Mouse (Mus musculus) gastrocnemius, adult 18-20 months (tissue): ENCODE data around the gene Smurf2. TPM values are rescaled to one million over a fixed set of nuclear protein-coding genes. Genes with fewer than 3 reads are reported as not detected.
A peak's percentile ranks its signal among the peaks of the same experiment; 100 is the strongest.

ENCODE experiments used
- DNase-seq: peaks from one replicate; pipeline ENCODE4 v3.0.0; 2021; ENCODE audit warnings: low spot score
- long read RNA-seq, 2 experiments: library from polyadenylated mRNA; stranded (forward); transcript quantifications; one replicate each; pipeline ENCODE4 v2.0.0; 2021
- total RNA-seq, 2 experiments: library from RNA; stranded (reverse); gene quantifications; 2 replicates each; pipeline ENCODE4 v1.2.3; 2021

Smurf2 gene
- 10 to 100 TPM; 24.5 to 29.5 TPM for total RNA-seq
- long read RNA-seq, experiment 1, partial matches to known transcripts, result 4 of 9 reads
- long read RNA-seq, experiment 1, other reads (novel, unspliced or antisense), result 4 of 9 reads
- long read RNA-seq, experiment 2, partial matches to known transcripts, result 2 of 11 reads
- long read RNA-seq, experiment 2, other reads (novel, unspliced or antisense), result 7 of 11 reads

- DNase-seq, result peak; percentile 84
Observed at GRCm38 (mm10) chr11:106920551-106921379, at the start of gene Smurf2. Smurf2 (minus strand) TSS chr11:106920715.

- no peak for DNase-seq
Observed at GRCm38 (mm10) chr11:106969798-106970197, 49.3 kb upstream of the Smurf2 start.

GRCm38 (mm10) chr11:106967630-106968029, 47.1 kb upstream of the Smurf2 start:
- DNase-seq, result peak; percentile 30

- DNase-seq, result no peak
Observed at GRCm38 (mm10) chr11:106965881-106966280, 45.4 kb upstream of the Smurf2 start.

- no peak for DNase-seq
Observed at GRCm38 (mm10) chr11:106962310-106962709, 41.8 kb upstream of the Smurf2 start.

GRCm38 (mm10) chr11:106961471-106962081, 41.1 kb upstream of the Smurf2 start:
- DNase-seq, result no peak

- no peak for DNase-seq
Observed at GRCm38 (mm10) chr11:106959121-106959520, 38.6 kb upstream of the Smurf2 start.

- no peak for DNase-seq
Observed at GRCm38 (mm10) chr11:106958407-106959071, 38.0 kb upstream of the Smurf2 start.

- peak; percentile 71 for DNase-seq
Observed at GRCm38 (mm10) chr11:106957271-106957980, 36.9 kb upstream of the Smurf2 start.

GRCm38 (mm10) chr11:106954566-106954965, 34.1 kb upstream of the Smurf2 start:
- DNase-seq, result no peak

DNA sequence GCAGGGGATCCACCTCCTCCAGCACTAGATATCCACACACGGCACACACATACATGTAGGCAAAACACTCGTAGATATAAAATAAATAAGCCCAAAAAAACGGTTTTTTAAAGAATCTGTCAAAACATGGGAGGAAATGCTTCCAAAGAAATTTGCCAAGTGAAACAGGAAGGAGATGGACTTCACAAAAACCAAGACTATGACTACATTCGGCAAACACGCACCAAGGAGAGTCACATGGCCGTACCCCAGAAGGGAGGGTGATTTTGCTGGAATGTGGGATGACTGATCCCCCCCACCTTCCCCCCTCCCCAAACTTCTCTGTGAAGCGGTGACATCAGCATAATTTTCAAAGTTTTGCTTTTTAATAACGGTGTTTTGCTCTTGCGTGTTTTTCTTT, 33.6 kb upstream of the Smurf2 start:
- DNase-seq, result no peak

DNA sequence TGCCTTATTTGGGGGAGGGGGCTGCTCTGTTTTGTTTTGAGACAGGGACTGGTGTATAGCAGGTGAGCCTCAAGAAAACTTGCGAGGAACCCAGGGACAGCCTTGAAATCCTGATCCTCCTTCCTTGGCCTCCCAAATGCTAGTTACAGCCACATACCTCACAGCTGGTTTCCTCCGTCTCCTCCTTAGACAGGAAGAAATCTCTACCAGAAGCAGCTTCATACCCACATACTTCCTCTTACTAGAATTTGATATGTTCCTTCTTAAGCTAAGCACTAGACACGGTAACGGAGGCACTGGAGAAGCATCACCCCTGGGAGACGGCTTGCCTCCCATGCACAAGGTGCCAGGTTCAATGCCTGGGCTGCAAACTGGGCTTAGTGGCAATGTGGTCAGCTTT, 16.8 kb upstream of the Smurf2 start:
- DNase-seq, result no peak

GRCm38 (mm10) chr11:106930366-106930765, 9.9 kb upstream of the Smurf2 start:
- DNase-seq, result peak; percentile 67

- no peak for DNase-seq
Observed at GRCm38 (mm10) chr11:106928935-106929334, 8.4 kb upstream of the Smurf2 start.

DNA sequence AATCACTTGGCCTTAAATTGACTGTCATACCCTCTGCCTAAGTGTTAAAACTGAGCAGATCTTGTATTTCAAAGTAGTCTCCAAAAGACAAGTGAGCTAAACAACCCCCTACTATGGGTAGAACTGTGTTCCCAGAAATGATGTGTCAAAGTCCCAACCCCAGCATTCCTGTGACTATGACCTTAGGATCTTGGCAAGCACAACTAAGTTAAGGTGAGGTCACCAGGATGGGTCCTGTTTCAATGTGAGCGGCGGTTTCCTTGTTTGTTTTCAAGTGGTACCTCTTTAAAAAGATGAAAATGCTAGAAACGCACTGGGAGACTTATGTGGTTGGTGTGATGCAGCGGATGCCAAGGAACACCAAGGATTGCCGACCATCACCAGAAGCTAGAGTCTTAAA, 7.4 kb upstream of the Smurf2 start:
- DNase-seq, result no peak

GRCm38 (mm10) chr11:106927226-106927625, 6.7 kb upstream of the Smurf2 start:
- no peak for DNase-seq

- DNase-seq, result no peak
Observed at GRCm38 (mm10) chr11:106926732-106927131, 6.2 kb upstream of the Smurf2 start.

GRCm38 (mm10) chr11:106919612-106920550, 634 bp downstream of the Smurf2 start:
- DNase-seq, result peak; percentile 32

- DNase-seq, result no peak
Observed at GRCm38 (mm10) chr11:106918901-106919300, 1.6 kb downstream of the Smurf2 start.

- no peak for DNase-seq
Observed at GRCm38 (mm10) chr11:106911257-106911656, 9.3 kb downstream of the Smurf2 start.
